Mouse (Mus musculus) stomach, postnatal 0 days (tissue): ENCODE data around the gene B230118H07Rik.

Source experiments
- CTCF ChIP-seq: IDR thresholded peaks from 2 replicates; pipeline ENCODE4 v1.5.1; 2016; ENCODE audit warnings: antibody characterized with exemption, low read depth, mild to moderate bottlenecking, moderate library complexity
- EP300 ChIP-seq: optimal IDR thresholded peaks from 2 replicates; pipeline ENCODE3; 2016; ENCODE audit warnings: antibody characterized with exemption

GRCm38 (mm10) chr2:101580428-101580827, 68.9 kb downstream of the B230118H07Rik start:
- no peak for TF ChIP-seq EP300
- no peak for TF ChIP-seq CTCF
